Mouse (Mus musculus): ENCODE results near the gene Abcc9. TPM values are rescaled to one million over a fixed set of nuclear protein-coding genes. Genes with fewer than 3 reads are reported as not detected.
"Not testable (repeated sequence)": the region's sequence is repeated elsewhere in the genome, so short reads cannot be mapped to it uniquely, and the experiment has no call there.

Abcc9 gene
- total RNA-seq, 2 experiments from 2014 or later, result 7.5 to 9.1 TPM

- DNase-seq (ENCODE audit: low spot score in 2 of 2), result no peak
Measured at GRCm38 (mm10) chr6:142706688-142707087, 4.6 kb upstream of the Abcc9 start.

DNA sequence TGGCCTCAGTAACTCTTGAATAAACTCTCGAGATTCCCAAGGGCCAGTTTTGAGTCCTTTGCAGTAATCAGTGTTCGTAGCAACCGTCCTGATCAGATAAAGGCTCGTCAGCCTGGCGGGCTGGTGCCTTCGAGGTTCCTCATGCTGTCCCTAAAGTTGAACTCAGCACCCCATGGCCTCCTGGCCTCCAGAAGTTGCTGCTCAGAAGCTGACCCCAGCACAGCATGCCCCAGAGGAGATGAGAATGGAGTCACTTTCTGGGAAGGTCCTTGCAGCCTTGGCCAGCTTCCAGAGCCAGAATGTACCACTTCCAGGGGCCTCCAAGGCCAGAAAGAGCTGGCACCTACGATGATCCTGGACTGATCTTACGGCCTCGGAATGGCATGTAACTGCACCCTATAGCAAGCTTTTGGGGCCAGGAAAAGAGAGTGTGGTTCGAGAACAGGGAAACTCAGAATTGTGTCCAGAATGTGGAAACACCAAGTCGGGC lies 1.4 kb upstream of the Abcc9 start:
- no peak for DNase-seq (ENCODE audit: low spot score in 2 of 2)

- no peak for DNase-seq (ENCODE audit: low spot score in 2 of 2)
Measured at GRCm38 (mm10) chr6:142701161-142701560, 954 bp downstream of the Abcc9 start.

DNA sequence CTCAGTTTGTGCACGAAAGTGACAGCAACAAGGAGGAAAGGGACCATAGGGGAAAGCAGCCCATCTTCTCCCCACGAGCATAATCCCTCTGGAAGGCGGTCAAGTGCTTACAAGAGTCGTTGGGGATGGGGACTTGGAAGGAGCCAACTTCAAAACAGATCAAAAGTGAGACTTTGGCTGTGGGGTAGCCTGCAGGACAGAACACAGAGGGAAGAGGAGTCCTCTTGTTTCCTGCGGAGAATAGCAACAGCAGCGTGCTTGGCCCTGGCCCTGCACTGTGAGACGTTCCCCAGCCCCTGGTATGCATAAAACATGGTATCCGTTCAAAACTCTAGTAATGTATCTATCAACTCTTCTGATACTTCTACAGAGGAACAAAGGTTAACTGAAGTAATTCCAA lies 1.4 kb downstream of the Abcc9 start:
- DNase-seq (ENCODE audit: low spot score in 2 of 2), result no peak

- no peak for DNase-seq (ENCODE audit: low spot score in 2 of 2)
Measured at GRCm38 (mm10) chr6:142692085-142692484, 10.0 kb downstream of the Abcc9 start.

DNA sequence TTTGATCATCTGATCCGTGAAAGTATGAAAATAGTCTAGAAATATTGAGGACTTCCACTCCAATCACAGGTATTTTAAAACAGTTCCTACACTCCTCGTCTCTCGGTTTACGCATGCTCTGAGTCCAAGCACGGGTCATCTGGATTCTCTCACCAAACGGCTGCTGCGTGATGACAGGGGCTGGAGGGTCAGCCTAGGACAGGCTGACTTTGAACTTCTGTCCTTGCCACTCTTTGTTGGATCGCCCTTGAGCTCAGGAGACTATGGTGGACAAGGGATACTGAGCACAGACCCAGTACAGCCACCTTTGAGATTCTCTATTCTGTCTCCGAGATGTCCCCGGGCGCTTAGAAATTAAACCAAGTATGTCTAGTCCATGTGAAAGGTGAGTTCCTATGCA lies 12.4 kb downstream of the Abcc9 start:
- no peak for DNase-seq (ENCODE audit: low spot score in 2 of 2)

GRCm38 (mm10) chr6:142682985-142683691 lies 19.0 kb downstream of the Abcc9 start:
- DNase-seq (ENCODE audit: low spot score in 2 of 2), result no peak

GRCm38 (mm10) chr6:142670021-142670420 lies 32.1 kb downstream of the Abcc9 start:
- DNase-seq (ENCODE audit: low spot score in 2 of 2), result no peak

DNA sequence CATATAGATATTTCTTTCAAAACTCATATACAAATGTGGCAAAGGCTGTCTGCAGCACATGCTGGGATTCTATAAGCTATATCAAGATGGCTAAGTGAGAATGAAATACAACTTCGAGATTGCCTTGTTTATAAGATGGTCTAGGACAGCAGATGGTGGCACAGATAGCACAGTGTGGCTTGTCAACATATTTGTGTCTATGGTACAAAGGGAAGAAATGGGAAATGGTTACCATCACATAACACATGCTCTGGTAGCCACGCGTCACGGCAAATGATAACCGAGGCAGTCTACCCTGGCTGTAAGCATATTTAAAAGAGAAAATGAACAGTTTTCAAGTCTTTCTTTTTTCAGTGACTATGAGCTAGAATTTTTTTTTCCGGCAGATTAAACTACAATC lies 32.8 kb downstream of the Abcc9 start:
- DNase-seq (ENCODE audit: low spot score in 2 of 2), result no peak

- no peak for DNase-seq (ENCODE audit: low spot score in 2 of 2)
Measured at GRCm38 (mm10) chr6:142668831-142669230, 33.3 kb downstream of the Abcc9 start.

DNA sequence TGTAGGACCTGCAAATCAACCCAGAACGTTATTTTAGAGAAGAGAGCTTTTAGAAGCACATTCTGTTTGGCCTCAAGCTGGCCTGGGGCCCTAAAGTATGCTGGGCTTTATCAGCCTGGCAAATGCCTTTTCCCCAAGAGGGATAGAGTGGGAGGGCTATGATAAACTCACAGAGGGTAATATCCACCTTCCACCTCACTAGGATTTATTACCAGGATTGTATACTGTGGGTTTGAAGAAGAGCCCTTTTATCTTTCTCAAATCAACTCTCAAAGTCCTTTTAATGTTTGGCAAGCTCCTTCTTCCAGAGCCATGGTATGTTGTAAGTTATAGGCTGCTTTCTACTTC lies 33.7 kb downstream of the Abcc9 start:
- DNase-seq (ENCODE audit: low spot score in 2 of 2), result no peak

- peak in 1 of 2 experiments; percentile 13 for DNase-seq (ENCODE audit: low spot score in 2 of 2)
Measured at GRCm38 (mm10) chr6:142667701-142668418, 34.3 kb downstream of the Abcc9 start.

DNA sequence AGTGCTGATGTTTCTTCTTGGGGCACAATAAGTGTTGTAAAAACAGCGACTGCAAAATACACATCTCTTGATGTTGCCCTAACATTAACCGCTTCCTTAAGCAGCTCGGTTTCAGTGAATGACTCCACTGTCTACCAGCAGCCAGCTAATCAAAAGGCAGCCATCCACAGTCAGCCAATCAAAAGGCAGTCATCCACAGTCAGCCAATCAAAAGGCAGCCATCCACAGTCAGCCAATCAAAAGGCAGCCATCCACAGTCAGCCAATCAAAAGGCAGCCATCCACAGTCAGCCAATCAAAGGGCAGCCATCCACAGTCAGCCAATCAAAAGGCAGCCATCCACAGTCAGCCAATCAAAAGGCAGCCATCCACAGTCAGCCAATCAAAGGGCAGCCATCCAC lies 40.1 kb downstream of the Abcc9 start:
- not testable (repeated sequence) for DNase-seq (ENCODE audit: low spot score in 2 of 2)

DNA sequence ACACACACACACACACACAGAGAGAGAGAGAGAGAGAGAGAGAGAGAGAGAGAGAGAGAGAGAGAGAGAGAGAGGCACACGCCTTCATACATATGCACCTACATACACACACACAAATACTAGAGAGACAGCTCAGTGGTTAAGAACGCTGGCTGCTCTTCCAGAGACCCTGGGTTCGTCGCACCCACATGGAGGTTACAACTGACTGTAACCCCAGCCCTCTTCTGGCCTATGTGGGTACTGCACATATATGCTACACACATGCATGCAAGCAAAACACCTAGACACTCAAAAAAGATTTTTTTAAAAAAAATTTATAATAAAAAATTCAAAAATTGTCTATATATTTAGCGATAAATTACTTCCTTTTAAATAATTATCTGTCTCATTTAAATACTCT lies 43.1 kb downstream of the Abcc9 start:
- DNase-seq (ENCODE audit: low spot score in 2 of 2), result no peak

GRCm38 (mm10) chr6:142654561-142654960 lies 47.6 kb downstream of the Abcc9 start:
- DNase-seq (ENCODE audit: low spot score in 2 of 2), result no peak

GRCm38 (mm10) chr6:142652175-142652574 lies 49.9 kb downstream of the Abcc9 start:
- DNase-seq (ENCODE audit: low spot score in 2 of 2), result no peak

- no peak for DNase-seq (ENCODE audit: low spot score in 2 of 2)
Measured at GRCm38 (mm10) chr6:142649331-142649730, 52.8 kb downstream of the Abcc9 start.

GRCm38 (mm10) chr6:142645474-142645873 lies 56.6 kb downstream of the Abcc9 start:
- no peak for DNase-seq (ENCODE audit: low spot score in 2 of 2)

- no peak for DNase-seq (ENCODE audit: low spot score in 2 of 2)
Measured at GRCm38 (mm10) chr6:142639301-142639700, 62.8 kb downstream of the Abcc9 start.

- DNase-seq (ENCODE audit: low spot score in 2 of 2), result no peak
Measured at GRCm38 (mm10) chr6:142635654-142636053, 66.5 kb downstream of the Abcc9 start.

DNA sequence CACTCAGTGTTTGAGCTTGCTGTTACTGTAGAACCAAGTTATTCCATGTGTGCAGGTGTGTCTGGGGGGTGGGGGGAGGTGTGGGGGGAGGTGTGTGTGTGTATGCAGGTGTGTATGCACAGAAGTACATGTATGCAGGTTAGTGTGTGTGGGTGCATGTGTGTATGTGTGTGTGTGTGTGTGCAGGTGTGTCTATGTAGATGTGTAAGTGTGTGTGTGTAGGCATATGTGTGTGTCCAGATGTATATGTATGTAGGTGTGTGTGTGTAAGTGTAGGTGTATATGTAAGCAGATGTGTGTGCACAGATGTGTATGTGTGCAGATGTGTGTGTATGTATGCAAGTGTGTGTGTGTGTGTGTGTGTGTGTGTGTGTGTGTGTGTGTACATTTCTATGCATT lies 66.9 kb downstream of the Abcc9 start:
- DNase-seq (ENCODE audit: low spot score in 2 of 2), result no peak

GRCm38 (mm10) chr6:142634530-142635184 lies 67.5 kb downstream of the Abcc9 start:
- DNase-seq (ENCODE audit: low spot score in 2 of 2), result no peak

All from layer of hippocampus, postnatal 10 days (tissue).